Mouse (Mus musculus) hindbrain, postnatal 0 days (tissue): Measurements from ENCODE around the gene Gm10961. TPM values are rescaled to one million over a fixed set of nuclear protein-coding genes. Genes with fewer than 3 reads are reported as not detected.

Experiments
- ATAC-seq: fragments of 200-750 bp; cut with Nextera tagmentation; 2 replicates; pipeline ENCODE4 v1.8.0; 2017; ENCODE audit warnings: mild to moderate bottlenecking, moderate TSS enrichment, moderate library complexity
- DNase-seq: peaks from one replicate; pipeline ENCODE4 v3.0.0-alpha.2; 2015; ENCODE audit warnings: low spot score
- H3K27ac ChIP-seq: fragments of 300-500 bp; sonication (generic); 2 replicates; pipeline ENCODE4 v1.5.1; 2014; ENCODE audit warnings: mild to moderate bottlenecking
- H3K27me3 ChIP-seq: fragments of 300-500 bp; sonication (generic); 2 replicates; pipeline ENCODE4 v1.6.1; 2014; ENCODE audit warnings: low read length, mixed read lengths; ENCODE audit not compliant: insufficient read depth
- H3K36me3 ChIP-seq: fragments of 300-500 bp; sonication (generic); 2 replicates; pipeline ENCODE4 v1.6.1; 2014; ENCODE audit warnings: low read length, mixed read lengths; ENCODE audit not compliant: insufficient read depth
- H3K4me1 ChIP-seq: fragments of 300-500 bp; sonication (generic); 2 replicates; pipeline ENCODE4 v1.6.1; 2014; ENCODE audit warnings: antibody characterized with exemption, low read length, mixed read lengths; ENCODE audit not compliant: insufficient read depth
- H3K4me2 ChIP-seq: fragments of 300-500 bp; sonication (generic); 2 replicates; pipeline ENCODE4 v1.6.1; 2014; ENCODE audit warnings: low read depth, mild to moderate bottlenecking, low read length, moderate library complexity, mixed read lengths
- H3K4me3 ChIP-seq: fragments of 300-500 bp; sonication (generic); 2 replicates; pipeline ENCODE4 v1.5.1; 2014; ENCODE audit warnings: low read length
- H3K9ac ChIP-seq: fragments of 300-500 bp; sonication (generic); replicated peaks from 2 replicates; pipeline ENCODE4 v1.6.1; 2014; ENCODE audit warnings: mild to moderate bottlenecking, low read length, moderate library complexity, mixed read lengths
- H3K9me3 ChIP-seq: fragments of 300-500 bp; sonication (generic); 2 replicates; pipeline ENCODE4 v1.6.1; 2016; ENCODE audit warnings: low read length, mixed read lengths
- CTCF ChIP-seq: IDR thresholded peaks from 2 replicates; pipeline ENCODE4 v1.5.1; 2016; ENCODE audit warnings: antibody characterized with exemption, control low read depth, low read depth
- WGBS: fragments of 180-500 bp; shearing (Covaris S2); extraction: QIAGEN DNeasy Blood & Tissue Kit; methylation state at CpG from one replicate; pipeline ENCODE4 v1.1.7; 2014; 5-methylcytosine and 5-hydroxymethylcytosine counted together
- polyA plus RNA-seq: library from polyadenylated mRNA; unstranded; fragments of >200 nt; fragmentation: Nextera tagmentation; extraction: Ambion mirVana; gene quantifications from 2 replicates; pipeline ENCODE4 v1.2.1, GENCODE M21; 2015
- total RNA-seq: library from RNA; depleted of rRNA; stranded (reverse); fragments of >200 nt; gene quantifications from 2 replicates; pipeline ENCODE4 v1.2.3, GENCODE M21; 2014

Gene Gm10961
- total and polyA plus RNA-seq, 2 experiments from 2014 or later, result not detected

- Histone ChIP-seq H3K9ac (no peak overlapping the region), H3K4me2 (no peak overlapping the region), H3K4me3 (no peak overlapping the region), H3K36me3 (no peaks in the 10 kb centered on the region), H3K4me1 (no peaks in the 10 kb centered on the region), H3K27ac (no peak overlapping the region), H3K27me3 (peaks cover 51% of the 10 kb centered on the region), H3K9me3 (no peaks in the 10 kb centered on the region)
- TF ChIP-seq CTCF, result no peak
- no peak for ATAC-seq
- 68% methylated on average over 2 of the region's 2 CpGs for WGBS
- DNase-seq, result no peak
Observed at GRCm38 (mm10) chr3:107593632-107594031, 37.5 kb upstream of the Gm10961 start.

GRCm38 (mm10) chr3:107594662-107595263 is 36.4 kb upstream of the Gm10961 start, which contains the start of gene Alx3:
Alx3 (plus strand) TSS chr3:107595031.
- H3K27ac ChIP-seq, result no peak within 1 kb of the TSS
- TF ChIP-seq CTCF, result no peak
- H3K9ac ChIP-seq, result no peak within 1 kb of the TSS
- H3K4me3 ChIP-seq, result peak within 1 kb of the TSS; percentile 29
- H3K4me1 ChIP-seq, result no peaks in the 10 kb centered on the region
- peak within 1 kb of the TSS; percentile 49 for H3K4me2 ChIP-seq
- peaks cover 62% of the 10 kb centered on the region for H3K27me3 ChIP-seq
- WGBS, result 2% methylated on average over 35 of the region's 46 CpGs
- ATAC-seq (peak; percentile 46; the same call in 1 of the 2 replicates), DNase-seq (no peak)
- H3K9me3 ChIP-seq, result no peaks in the 10 kb centered on the region
- H3K36me3 ChIP-seq, result no peaks in the 10 kb centered on the region

GRCm38 (mm10) chr3:107595264-107595937 is 35.7 kb upstream of the Gm10961 start:
- Histone ChIP-seq H3K9ac (no peak overlapping the region), H3K27ac (no peak overlapping the region), H3K9me3 (no peaks in the 10 kb centered on the region), H3K4me3 (peak overlapping the region; percentile 29), H3K27me3 (peaks cover 68% of the 10 kb centered on the region), H3K4me1 (no peaks in the 10 kb centered on the region), H3K36me3 (no peaks in the 10 kb centered on the region), H3K4me2 (peak overlapping the region; percentile 49)
- ATAC-seq, result no peak; the same call in 1 of the 2 replicates
- no peak for TF ChIP-seq CTCF
- 3% methylated on average over 42 of the region's 50 CpGs for WGBS
- no peak for DNase-seq

- H3K27me3 ChIP-seq, result peaks cover 71% of the 10 kb centered on the region
- no peak overlapping the region for H3K4me3 ChIP-seq
- no peak for TF ChIP-seq CTCF
- H3K36me3 ChIP-seq, result no peaks in the 10 kb centered on the region
- 2% methylated on average over 34 of the region's 34 CpGs for WGBS
- ATAC-seq (no peak), DNase-seq (no peak)
- no peak overlapping the region for H3K4me2 ChIP-seq
- H3K4me1 ChIP-seq, result no peaks in the 10 kb centered on the region
- H3K27ac ChIP-seq, result no peak overlapping the region
- no peak overlapping the region for H3K9ac ChIP-seq
- H3K9me3 ChIP-seq, result no peaks in the 10 kb centered on the region
Observed at GRCm38 (mm10) chr3:107595938-107596461, 35.1 kb upstream of the Gm10961 start.

- no peak overlapping the region for H3K4me3 ChIP-seq
- ATAC-seq (no peak), DNase-seq (no peak)
- no peak for TF ChIP-seq CTCF
- no peak overlapping the region for H3K4me2 ChIP-seq
- peaks cover 71% of the 10 kb centered on the region for H3K27me3 ChIP-seq
- no peaks in the 10 kb centered on the region for H3K4me1 ChIP-seq
- H3K9ac ChIP-seq, result no peak overlapping the region
- under 1% methylated on average over 26 of the region's 26 CpGs for WGBS
- no peaks in the 10 kb centered on the region for H3K36me3 ChIP-seq
- H3K9me3 ChIP-seq, result no peaks in the 10 kb centered on the region
- H3K27ac ChIP-seq, result no peak overlapping the region
Observed at GRCm38 (mm10) chr3:107596559-107596958, 34.6 kb upstream of the Gm10961 start.

GRCm38 (mm10) chr3:107597134-107597533 is 34.0 kb upstream of the Gm10961 start:
- no peaks in the 10 kb centered on the region for H3K9me3 ChIP-seq
- H3K4me2 ChIP-seq, result no peak overlapping the region
- no peak overlapping the region for H3K27ac ChIP-seq
- H3K4me1 ChIP-seq, result no peaks in the 10 kb centered on the region
- no peak overlapping the region for H3K4me3 ChIP-seq
- 5% methylated on average over 18 of the region's 24 CpGs for WGBS
- no peaks in the 10 kb centered on the region for H3K36me3 ChIP-seq
- DNase-seq (no peak), ATAC-seq (no peak)
- TF ChIP-seq CTCF, result no peak
- no peak overlapping the region for H3K9ac ChIP-seq
- peaks cover 71% of the 10 kb centered on the region for H3K27me3 ChIP-seq
